Mouse (Mus musculus): ENCODE measurements around the gene Sugt1.

DNA sequence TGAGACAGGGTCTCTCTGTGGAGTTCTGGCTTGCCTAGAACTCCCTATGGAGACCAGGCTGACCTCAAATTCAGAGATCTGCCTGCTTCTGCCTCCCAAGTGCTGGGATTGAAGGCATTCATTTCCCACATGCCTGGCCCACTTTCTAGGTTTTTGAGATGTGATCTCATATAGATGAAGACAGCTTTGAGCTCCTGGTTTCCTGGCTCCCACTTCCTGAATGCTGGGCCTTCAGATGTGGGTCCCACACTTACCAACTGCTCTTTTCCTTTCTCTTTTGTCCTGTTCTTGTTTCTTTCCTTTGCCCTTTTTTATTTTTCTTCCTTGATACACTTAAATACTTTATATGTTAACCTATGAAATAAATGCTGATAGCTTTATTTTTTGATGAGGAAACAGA is 49.6 kb upstream of the Sugt1 start:
- TF ChIP-seq GATA1 (IDR thresholded peaks at IDR 0.05; ENCODE audit: borderline replicate concordance, low read length) (no peak), FLI1 (IDR thresholded peaks at IDR 0.05; ENCODE audit: low read length) (no peak)
